Mouse (Mus musculus) kidney, postnatal 0 days (tissue): ENCODE results near the gene Afmid. TPM values are rescaled to one million over a fixed set of nuclear protein-coding genes. Genes with fewer than 3 reads are reported as not detected.

Experiments used
- ATAC-seq: fragments of 200-750 bp; cut with Nextera tagmentation; replicated peaks from 2 replicates; pipeline ENCODE4 v1.8.0; 2017; ENCODE audit warnings: low read depth, moderate number of reproducible peaks, moderate TSS enrichment, moderate library complexity; ENCODE audit not compliant: low FRiP score
- DNase-seq: peaks from one replicate; pipeline ENCODE4 v3.0.0-alpha.2; 2016; ENCODE audit warnings: low spot score
- H3K27ac ChIP-seq: fragments of 300-500 bp; sonication (generic); 2 replicates; pipeline ENCODE4 v1.5.1; 2014; ENCODE audit warnings: mild to moderate bottlenecking
- H3K27me3 ChIP-seq: fragments of 300-500 bp; sonication (generic); 2 replicates; pipeline ENCODE4 v1.6.1; 2014; ENCODE audit warnings: low read length, mixed read lengths; ENCODE audit not compliant: insufficient read depth
- H3K36me3 ChIP-seq: fragments of 300-500 bp; sonication (generic); 2 replicates; pipeline ENCODE4 v1.6.1; 2014; ENCODE audit warnings: low read length, mixed read lengths; ENCODE audit not compliant: insufficient read depth
- H3K4me1 ChIP-seq: fragments of 300-500 bp; sonication (generic); replicated peaks from 2 replicates; pipeline ENCODE4 v1.6.1; 2014; ENCODE audit warnings: antibody characterized with exemption, low read length, mixed read lengths; ENCODE audit not compliant: insufficient read depth
- H3K4me2 ChIP-seq: fragments of 300-500 bp; sonication (generic); 2 replicates; pipeline ENCODE4 v1.6.1; 2014; ENCODE audit warnings: mild to moderate bottlenecking, low read length, moderate library complexity, mixed read lengths
- H3K4me3 ChIP-seq: fragments of 300-500 bp; sonication (generic); replicated peaks from 2 replicates; pipeline ENCODE4 v1.5.1; 2014; ENCODE audit warnings: low read depth, low read length
- H3K9ac ChIP-seq: fragments of 300-500 bp; sonication (generic); 2 replicates; pipeline ENCODE4 v1.6.1; 2014; ENCODE audit warnings: low read depth, low read length
- H3K9me3 ChIP-seq: fragments of 300-500 bp; sonication (generic); replicated peaks from 2 replicates; pipeline ENCODE4 v1.6.1; 2016; ENCODE audit warnings: low read length, inconsistent platforms, mixed read lengths
- CTCF ChIP-seq: IDR thresholded peaks from 2 replicates; pipeline ENCODE4 v1.5.1; 2016; ENCODE audit warnings: antibody characterized with exemption, low read depth, mild to moderate bottlenecking, moderate library complexity
- WGBS: fragments of 180-500 bp; shearing (Covaris S2); extraction: QIAGEN DNeasy Blood & Tissue Kit; methylation state at CpG from one replicate; pipeline ENCODE4 v1.1.7; 2014; 5-methylcytosine and 5-hydroxymethylcytosine counted together
- polyA plus RNA-seq: library from polyadenylated mRNA; unstranded; fragments of >200 nt; fragmentation: Nextera tagmentation; extraction: Ambion mirVana; gene quantifications from 2 replicates; pipeline ENCODE4 v1.2.1, GENCODE M21; 2015

Gene Afmid
- polyA plus RNA-seq, 1 experiment from 2014 or later: 4.5 TPM

GRCm38 (mm10) chr11:117799174-117799573, 26.6 kb upstream of the Afmid start:
- no peak for ATAC-seq
- Histone ChIP-seq H3K4me2 (no peak overlapping the region), H3K9me3 (no peaks in the 10 kb centered on the region), H3K4me1 (no peaks in the 10 kb centered on the region), H3K9ac (no peak overlapping the region), H3K27ac (no peak overlapping the region), H3K4me3 (no peak overlapping the region), H3K27me3 (no peaks in the 10 kb centered on the region), H3K36me3 (no peaks in the 10 kb centered on the region)
- no peak for TF ChIP-seq CTCF
- DNase-seq: no peak
- whole genome bisulfite sequencing: 72% methylated on average over 5 of the region's 5 CpGs

- Histone ChIP-seq H3K4me1 (no peaks in the 10 kb centered on the region), H3K9ac (no peak overlapping the region), H3K27me3 (no peaks in the 10 kb centered on the region), H3K4me3 (no peak overlapping the region), H3K9me3 (no peaks in the 10 kb centered on the region), H3K27ac (no peak overlapping the region), H3K36me3 (no peaks in the 10 kb centered on the region), H3K4me2 (no peak overlapping the region)
- WGBS: 83% methylated on average over 7 of the region's 7 CpGs
- no peak for DNase-seq
- TF ChIP-seq CTCF: no peak
- ATAC-seq: no peak
Observed at GRCm38 (mm10) chr11:117800038-117800437, 25.7 kb upstream of the Afmid start.

- H3K4me2 ChIP-seq: no peak overlapping the region
- no peak for TF ChIP-seq CTCF
- no peak overlapping the region for H3K4me3 ChIP-seq
- ATAC-seq (no peak), DNase-seq (peak; percentile 44)
- no peaks in the 10 kb centered on the region for H3K9me3 ChIP-seq
- H3K36me3 ChIP-seq: no peaks in the 10 kb centered on the region
- H3K9ac ChIP-seq: no peak overlapping the region
- 48% methylated on average over 7 of the region's 7 CpGs for WGBS
- H3K4me1 ChIP-seq: no peaks in the 10 kb centered on the region
- H3K27me3 ChIP-seq: no peaks in the 10 kb centered on the region
- H3K27ac ChIP-seq: no peak overlapping the region
Observed at GRCm38 (mm10) chr11:117801650-117802049, 24.1 kb upstream of the Afmid start.

- Histone ChIP-seq H3K4me3 (no peak overlapping the region), H3K36me3 (no peaks in the 10 kb centered on the region), H3K9me3 (no peaks in the 10 kb centered on the region), H3K4me2 (no peak overlapping the region), H3K4me1 (no peaks in the 10 kb centered on the region), H3K27me3 (no peaks in the 10 kb centered on the region), H3K27ac (no peak overlapping the region), H3K9ac (no peak overlapping the region)
- TF ChIP-seq CTCF: no peak
- no peak for ATAC-seq
- DNase-seq: no peak
- 76% methylated on average over 3 of the region's 3 CpGs for WGBS
Observed at GRCm38 (mm10) chr11:117803166-117803688, 22.5 kb upstream of the Afmid start.

- H3K9ac ChIP-seq: no peak overlapping the region
- no peaks in the 10 kb centered on the region for H3K36me3 ChIP-seq
- H3K4me2 ChIP-seq: no peak overlapping the region
- no peak overlapping the region for H3K4me3 ChIP-seq
- DNase-seq: no peak
- peaks cover 3% of the 10 kb centered on the region; the same call in 1 of the 2 replicates for H3K4me1 ChIP-seq
- WGBS: 95% methylated on average over 6 of the region's 6 CpGs
- H3K9me3 ChIP-seq: no peaks in the 10 kb centered on the region
- no peaks in the 10 kb centered on the region for H3K27me3 ChIP-seq
- no peak for TF ChIP-seq CTCF
- no peak overlapping the region for H3K27ac ChIP-seq
- ATAC-seq: no peak
Observed at GRCm38 (mm10) chr11:117806781-117807180, 18.9 kb upstream of the Afmid start.

GRCm38 (mm10) chr11:117809407-117810311, 16.1 kb upstream of the Afmid start, which contains the start of the genes Gm20708 and Syngr2:
Gene Gm20708 (plus strand): TSS chr11:117809668.
Gene Syngr2 (plus strand): TSS chr11:117809668.
- Histone ChIP-seq H3K4me2 (peak within 1 kb of the TSS; percentile 82), H3K9ac (peak within 1 kb of the TSS; percentile 74), H3K4me1 (peaks cover 3% of the 10 kb centered on the region; the same call in 1 of the 2 replicates), H3K9me3 (no peaks in the 10 kb centered on the region), H3K36me3 (peaks cover 20% of the 10 kb centered on the region), H3K4me3 (peak within 1 kb of the TSS; percentile 71), H3K27ac (peak within 1 kb of the TSS; percentile 75), H3K27me3 (no peaks in the 10 kb centered on the region)
- ATAC-seq (peak; percentile 74), DNase-seq (peak; percentile 82)
- TF ChIP-seq CTCF: no peak
- under 1% methylated on average over 64 of the region's 75 CpGs for WGBS
